Mouse (Mus musculus) cortical plate, adult 2 months (tissue): ENCODE results near the gene Naif1.

ENCODE experiments used
- CTCF ChIP-seq: fragments of 200-500 bp; IDR thresholded peaks from 2 replicates; pipeline ENCODE4 v1.5.1; 2011; ENCODE audit warnings: mild to moderate bottlenecking, control low read depth, low read length; ENCODE audit not compliant: insufficient read depth; ENCODE audit errors: extremely low read depth
- POLR2A ChIP-seq: fragments of 200-500 bp; IDR thresholded peaks from 2 replicates; pipeline ENCODE4 v1.6.1; 2011; ENCODE audit warnings: mild to moderate bottlenecking, low read length, control low read depth; ENCODE audit not compliant: insufficient read depth; ENCODE audit errors: extremely low read depth

DNA sequence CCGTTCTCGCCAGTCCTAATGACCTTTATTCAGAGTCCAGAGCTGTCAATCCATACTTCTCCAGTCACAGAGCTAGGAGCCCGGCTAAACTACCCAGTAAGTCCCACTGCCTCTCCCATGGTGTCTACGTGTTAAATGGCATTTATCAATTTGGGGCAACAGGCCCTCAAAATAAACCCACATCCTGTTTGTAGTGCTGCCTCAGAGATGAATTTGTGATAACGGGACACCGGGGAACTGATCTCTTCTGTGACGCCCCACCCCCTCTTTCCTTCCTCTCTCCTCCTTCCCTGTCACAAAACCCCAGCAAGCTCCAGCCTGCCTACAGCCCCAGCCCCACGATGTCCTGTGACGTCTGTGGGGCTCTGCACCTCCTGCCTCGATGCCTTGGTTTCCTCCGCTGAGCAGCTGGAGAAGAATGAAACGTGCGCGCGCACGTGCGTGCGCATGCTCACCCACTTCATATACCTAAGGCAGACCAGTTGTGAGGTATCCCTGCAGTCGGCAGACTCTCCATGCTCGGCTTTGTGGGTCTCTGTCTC is 45.0 kb downstream of the Naif1 start:
- no peak for TF ChIP-seq CTCF
- no peak for TF ChIP-seq POLR2A
